27 mouse cellular contexts compared by ENCODE assay signal in the genomic region with DNA sequence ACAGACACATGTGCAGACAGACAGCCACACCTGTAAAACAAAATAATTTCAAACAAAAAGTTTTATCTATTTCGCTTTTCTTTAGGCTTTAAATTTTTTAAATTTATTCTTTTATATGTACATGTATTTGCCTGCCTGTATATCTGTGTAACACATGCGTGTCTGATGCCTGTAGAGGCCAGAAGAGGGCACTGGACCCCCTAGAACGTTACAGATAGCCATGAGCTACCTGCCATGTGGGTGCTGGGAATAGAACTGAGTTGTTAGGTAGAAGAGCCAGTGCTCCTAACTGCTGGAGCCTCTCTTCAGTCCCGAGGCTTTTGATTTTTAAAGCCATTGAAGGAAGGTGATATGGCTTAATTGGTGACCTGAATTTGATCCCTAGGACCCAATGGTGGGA. TPM values are rescaled to one million over a fixed set of nuclear protein-coding genes. Genes with fewer than 3 reads are reported as not detected.
DNase-seq lines count a peak whose midpoint lies in the region; ATAC-seq and TF ChIP-seq lines count a peak whose summit lies in the region.
"Had no signal": no experiment of that assay in that cellular context is flagged by ENCODE, and none has a peak within 500 bp of the region (broad histone marks: within the 10 kb centered on the region; RNA-seq: fewer than 3 reads in every experiment).

No protein-coding gene starts in this region.

- H3K4me2 ChIP-seq in liver, postnatal 0 days (ENCODE audit: low read depth, low read length), result no peak overlapping the region
- no peak overlapping the region for H3K4me2 ChIP-seq in CH12.LX (ENCODE audit: insufficient read depth, low read depth, poor library complexity, severe bottlenecking)
- H3K4me2 ChIP-seq in intestine, embryonic 15.5 days (replicated peaks), result no peak overlapping the region
- H3K4me2 ChIP-seq: embryonic facial prominence, embryonic 13.5 days; forebrain, embryonic 12.5 days; heart, embryonic 15.5 days; hindbrain, embryonic 14.5 days had no signal

- 0 out of 2 replicates have a peak, but pooled peaks have one; percentile 18 for TF ChIP-seq CTCF in liver, adult 2 months (IDR thresholded peaks at IDR 0.05; ENCODE audit: low read depth, low read length)
- TF ChIP-seq CTCF in liver, postnatal 0 days (IDR thresholded peaks at IDR 0.05; ENCODE audit: low read depth), result no peak
- TF ChIP-seq CTCF in CH12.LX (conservative IDR thresholded peaks at IDR 0.05 in 1 of 2, IDR thresholded peaks at IDR 0.05 in 1 of 2; ENCODE audit: low read depth in 2 of 2, low read length in 2 of 2) (peak in 1 of 2 experiments; percentile 35; a peak in 2 of 4 replicates), MEL (IDR thresholded peaks at IDR 0.05 in 2 of 3, conservative IDR thresholded peaks at IDR 0.05 in 1 of 3; ENCODE audit: control insufficient read depth in 1 of 3, insufficient read depth in 1 of 3, low read depth in 2 of 3, low read length in 3 of 3, poor library complexity in 1 of 3, severe bottlenecking in 1 of 3) (peak; percentile 15 to 48 (median 42); a peak in 4 of 6 replicates)
- TF ChIP-seq CTCF in bone marrow, adult 2 months (IDR thresholded peaks at IDR 0.05; ENCODE audit: control insufficient read depth, insufficient read depth, low read length), result peak; percentile 6; the same call in 1 of the 2 replicates

- in situ Hi-C loops in CH12.LX (cut with MboI; ENCODE audit: low pct_ligation_motif_present, low pct_unique_long_range_greater_than_20kb, low sequenced_read_pairs), result no loop called here

- no peak for TF ChIP-seq POLR2A in liver, adult 2 months (IDR thresholded peaks at IDR 0.05; ENCODE audit: extremely low read depth, insufficient read depth, low read length)
- no peak for TF ChIP-seq POLR2A in CH12.LX (IDR thresholded peaks at IDR 0.05; ENCODE audit: low read depth, low read length)
- TF ChIP-seq POLR2A in MEL (IDR thresholded peaks at IDR 0.05; ENCODE audit: control insufficient read depth in 1 of 2, insufficient read depth in 1 of 2, low read depth in 1 of 2, low read length in 2 of 2, poor library complexity in 1 of 2), result no peak
- TF ChIP-seq POLR2A in bone marrow, adult 2 months (IDR thresholded peaks at IDR 0.05; ENCODE audit: borderline replicate concordance, control insufficient read depth, low read depth, low read length), result no peak

- no peak for TF ChIP-seq EP300 in liver, postnatal 0 days (IDR thresholded peaks at IDR 0.05; ENCODE audit: low read depth)
- TF ChIP-seq EP300 in CH12.LX (IDR thresholded peaks at IDR 0.05; ENCODE audit: low read length) (no peak), MEL (IDR thresholded peaks at IDR 0.05; ENCODE audit: low read depth in 1 of 2, low read length in 2 of 2) (no peak)

- no peak for DNase-seq in liver, adult 2 months (ENCODE audit: extremely low read depth, low read depth, low spot score)
- no peak for DNase-seq in liver, postnatal 0 days
- DNase-seq in CH12.LX (ENCODE audit: extremely low read depth), result no peak
- DNase-seq in MEL (ENCODE audit: low read depth, low spot score), result peak; percentile 42
- no peak for DNase-seq in spleen, adult 12 weeks (ENCODE audit: low spot score)
- DNase-seq in kidney, adult 8-10 months, result no peak
- DNase-seq: adrenal gland, adult 8-10 months; B cell, adult 2 months; cerebellum, adult 11-12 months; cerebellum, adult 9-11 months; cerebellum, postnatal 36 days; forebrain, postnatal 0 days; gastrocnemius, postnatal 36 days; heart, adult 18-20 months; heart, postnatal 14 days; kidney, adult 2 months had no signal

- H3K9me3 ChIP-seq in liver, postnatal 0 days (ENCODE audit: low read length), result no peaks in the 10 kb centered on the region
- H3K9me3 ChIP-seq in CH12.LX (replicated peaks; ENCODE audit: low read length) (peaks cover 2% of the 10 kb centered on the region), MEL (replicated peaks; ENCODE audit: insufficient read depth, low read length) (no peaks in the 10 kb centered on the region)
- no peaks in the 10 kb centered on the region for H3K9me3 ChIP-seq in intestine, embryonic 15.5 days
- H3K9me3 ChIP-seq: embryonic facial prominence, embryonic 13.5 days; forebrain, embryonic 12.5 days; G1E; heart, embryonic 10.5 days; heart, embryonic 15.5 days; hindbrain, embryonic 10.5 days had no signal

- ATAC-seq in liver, postnatal 0 days, result no peak
- ATAC-seq in intestine, embryonic 15.5 days, result no peak
- ATAC-seq: CD4-positive, CD25-positive, alpha-beta regulatory T cell, adult 4 months; forebrain, postnatal 0 days; intestine, embryonic 16.5 days had no signal

- dilution Hi-C loops in CH12.LX (cut with MboI; ENCODE audit: extremely low pct_ligation_motif_present, extremely low pct_unique_long_range_greater_than_20kb, low sequenced_read_pairs), result no loop called here

- H3K79me2 ChIP-seq in liver, adult 2 months (ENCODE audit: control insufficient read depth, insufficient read depth, low read length), result no peaks in the 10 kb centered on the region
- H3K79me2 ChIP-seq in CH12.LX (replicated peaks; ENCODE audit: control insufficient read depth, extremely low read depth, insufficient read depth, poor library complexity, severe bottlenecking), result no peaks in the 10 kb centered on the region
- no peaks in the 10 kb centered on the region for H3K79me2 ChIP-seq in MEL (ENCODE audit: control insufficient read depth, insufficient read depth, low read length, poor library complexity)

- H3K4me3 ChIP-seq in liver, adult 2 months (ENCODE audit: insufficient read depth, low read depth, low read length), result no peak overlapping the region
- no peak overlapping the region for H3K4me3 ChIP-seq in liver, postnatal 0 days (ENCODE audit: low read depth, low read length)
- no peak overlapping the region for H3K4me3 ChIP-seq in CH12.LX (replicated peaks in 1 of 3; ENCODE audit: low read depth in 2 of 3, low read length in 2 of 3, poor library complexity in 1 of 3)
- H3K4me3 ChIP-seq in MEL (ENCODE audit: control insufficient read depth in 1 of 2, insufficient read depth in 1 of 2, low read depth in 2 of 2, low read length in 2 of 2), result no peak overlapping the region
- no peak overlapping the region for H3K4me3 ChIP-seq in bone marrow, adult 2 months (replicated peaks; ENCODE audit: control insufficient read depth, low read depth, low read length)
- no peak overlapping the region for H3K4me3 ChIP-seq in intestine, embryonic 15.5 days (replicated peaks)
- H3K4me3 ChIP-seq: embryonic facial prominence, embryonic 13.5 days; forebrain, embryonic 12.5 days; heart, embryonic 10.5 days; heart, embryonic 15.5 days; hindbrain, embryonic 10.5 days had no signal

- 92% methylated on average over 4 of the region's 4 CpGs for WGBS in liver, adult 2 months
- 75% methylated on average over 4 of the region's 4 CpGs for WGBS in liver, postnatal 0 days (ENCODE audit: insufficient replicate concordance)
- WGBS in bone marrow, adult 2 months, result 77% methylated on average over 4 of the region's 4 CpGs
- 84% methylated on average over 4 of the region's 4 CpGs for WGBS in intestine, embryonic 15.5 days

- TF ChIP-seq RAD21 in CH12.LX (IDR thresholded peaks at IDR 0.05; ENCODE audit: low read depth, low read length) (peak; percentile 12), MEL (IDR thresholded peaks at IDR 0.05; ENCODE audit: low read depth, low read length) (peak; percentile 42)

- no peak overlapping the region for H3K9ac ChIP-seq in liver, adult 2 months (ENCODE audit: low read depth, low read length)
- no peak overlapping the region for H3K9ac ChIP-seq in liver, postnatal 0 days (replicated peaks)
- H3K9ac ChIP-seq in CH12.LX (ENCODE audit: insufficient read depth, low read depth), result no peak overlapping the region
- H3K9ac ChIP-seq in MEL (ENCODE audit: control insufficient read depth, low read depth, low read length, poor library complexity, severe bottlenecking), result no peak overlapping the region
- H3K9ac ChIP-seq in intestine, embryonic 15.5 days, result no peak overlapping the region
- H3K9ac ChIP-seq: embryonic facial prominence, embryonic 13.5 days; forebrain, embryonic 12.5 days; forebrain, postnatal 0 days; heart, embryonic 15.5 days; hindbrain, embryonic 14.5 days had no signal

- no peaks in the 10 kb centered on the region for H3K27me3 ChIP-seq in liver, adult 2 months (ENCODE audit: control insufficient read depth, insufficient read depth, low read length)
- no peaks in the 10 kb centered on the region for H3K27me3 ChIP-seq in liver, postnatal 0 days (ENCODE audit: insufficient read depth, low read length)
- H3K27me3 ChIP-seq in CH12.LX (replicated peaks), result no peaks in the 10 kb centered on the region
- peaks cover 0 to 2% of the 10 kb centered on the region in 2 experiments; a peak in 1 of 4 replicates for H3K27me3 ChIP-seq in MEL (ENCODE audit: control insufficient read depth in 1 of 2, insufficient read depth in 2 of 2, low read length in 2 of 2)
- no peaks in the 10 kb centered on the region for H3K27me3 ChIP-seq in intestine, embryonic 15.5 days (replicated peaks)
- H3K27me3 ChIP-seq: embryonic facial prominence, embryonic 13.5 days; forebrain, embryonic 12.5 days; heart, embryonic 15.5 days had no signal

- H3K4me1 ChIP-seq in liver, adult 2 months (ENCODE audit: control insufficient read depth, insufficient read depth, low read length), result peaks cover 2% of the 10 kb centered on the region; the same call in 1 of the 2 replicates
- H3K4me1 ChIP-seq in liver, postnatal 0 days (ENCODE audit: insufficient read depth), result 0 out of 2 replicates have a peak, but pooled peaks cover 9% of the 10 kb centered on the region
- H3K4me1 ChIP-seq in CH12.LX (ENCODE audit: control insufficient read depth in 1 of 2, insufficient read depth in 2 of 2), result peaks cover 11 to 44% of the 10 kb centered on the region in 2 experiments; a peak in 3 of 4 replicates
- peaks cover 11 to 15% of the 10 kb centered on the region in 2 experiments for H3K4me1 ChIP-seq in MEL (ENCODE audit: control insufficient read depth in 1 of 2, insufficient read depth in 2 of 2, low read length in 2 of 2)
- H3K4me1 ChIP-seq in bone marrow, adult 2 months (ENCODE audit: control insufficient read depth, insufficient read depth, low read length), result no peaks in the 10 kb centered on the region; the same call in 1 of the 2 replicates
- H3K4me1 ChIP-seq in intestine, embryonic 15.5 days (replicated peaks), result no peaks in the 10 kb centered on the region
- H3K4me1 ChIP-seq: embryonic facial prominence, embryonic 13.5 days; forebrain, embryonic 12.5 days; heart, embryonic 10.5 days; heart, embryonic 15.5 days; hindbrain, embryonic 10.5 days had no signal

- H3K27ac ChIP-seq in liver, adult 2 months (replicated peaks; ENCODE audit: insufficient read depth, low read depth, low read length), result no peak overlapping the region
- no peak overlapping the region for H3K27ac ChIP-seq in liver, postnatal 0 days (ENCODE audit: low read depth)
- no peak overlapping the region for H3K27ac ChIP-seq in CH12.LX (ENCODE audit: insufficient read depth, low read depth)
- H3K27ac ChIP-seq in MEL (ENCODE audit: control insufficient read depth, low read depth, low read length), result no peak overlapping the region
- H3K27ac ChIP-seq in bone marrow, adult 2 months (ENCODE audit: control insufficient read depth, insufficient read depth, low read depth, low read length, poor library complexity), result no peak overlapping the region
- no peak overlapping the region for H3K27ac ChIP-seq in intestine, embryonic 15.5 days
- H3K27ac ChIP-seq: embryonic facial prominence, embryonic 13.5 days; forebrain, embryonic 12.5 days; heart, embryonic 10.5 days; heart, embryonic 15.5 days; hindbrain, embryonic 10.5 days; hindbrain, embryonic 14.5 days had no signal

- H3K36me3 ChIP-seq in liver, adult 2 months (ENCODE audit: control insufficient read depth, insufficient read depth, low read length), result no peaks in the 10 kb centered on the region
- H3K36me3 ChIP-seq in liver, postnatal 0 days (replicated peaks; ENCODE audit: insufficient read depth, low read length), result no peaks in the 10 kb centered on the region
- H3K36me3 ChIP-seq in CH12.LX (replicated peaks in 1 of 2; ENCODE audit: control insufficient read depth in 1 of 2, insufficient read depth in 1 of 2, low read length in 1 of 2), result no peaks in the 10 kb centered on the region
- peaks cover 0 to 10% of the 10 kb centered on the region in 2 experiments; a peak in 2 of 4 replicates for H3K36me3 ChIP-seq in MEL (ENCODE audit: control insufficient read depth in 1 of 2, insufficient read depth in 2 of 2, low read length in 2 of 2)
- no peaks in the 10 kb centered on the region for H3K36me3 ChIP-seq in intestine, embryonic 15.5 days
- H3K36me3 ChIP-seq: embryonic facial prominence, embryonic 13.5 days; forebrain, embryonic 12.5 days; G1E; heart, embryonic 10.5 days; heart, embryonic 15.5 days; hindbrain, embryonic 10.5 days had no signal

RNA-seq across cellular contexts. Expression of gene Zfp281, which starts 20.5 kb away (rescaled TPM):
- 19.5 and 20.4 TPM in 2 replicates for total RNA-seq in liver, adult 2 months (2014; rRNA removed)
- 1.3 and 1.8 TPM in 2 replicates for polyA plus RNA-seq in liver, adult 2 months (2012; rRNA removed)
- 7.2 TPM in 2 replicates for polyA plus RNA-seq in liver, postnatal 0 days (2015; fragmentation: Nextera tagmentation; extraction: Ambion mirVana)
- 20.7 and 23.0 TPM in 2 replicates for total RNA-seq in CH12.LX (2012; rRNA removed)
- 39.5 and 40.4 TPM in 2 replicates for total RNA-seq in CH12.LX (2014; rRNA removed)
- 15.4 and 17.2 TPM in 2 replicates for polyA plus RNA-seq in CH12.LX (2012; ENCODE audit: insufficient read length, low read depth)
- 11.0 and 12.4 TPM in 2 replicates for total RNA-seq in MEL (2012; rRNA removed)
- 10 to 100 TPM in 1 of 2 experiments, not detected in 1; 10.5 TPM for polyA plus RNA-seq in MEL (2012; ENCODE audit: insufficient read depth in 1 of 2, insufficient read length in 2 of 2, low read depth in 1 of 2, low replicate concordance in 2 of 2, missing spikeins in 1 of 2)
- polyA plus RNA-seq in bone marrow, adult 2 months (2011; ENCODE audit: insufficient read depth, insufficient read length, low replicate concordance, missing spikeins), result 3.0 and 7.9 TPM in 2 replicates
- 12.4 and 16.5 TPM in 2 replicates for polyA plus RNA-seq in intestine, embryonic 15.5 days (2015; fragmentation: Nextera tagmentation; extraction: Ambion mirVana)
